Mouse (Mus musculus): ENCODE results near the gene Tfip11. TPM values are rescaled to one million over a fixed set of nuclear protein-coding genes. Genes with fewer than 3 reads are reported as not detected.

Gene Tfip11
- total RNA-seq, 2 experiments from 2014 or later = 12.0 to 13.2 TPM

DNA sequence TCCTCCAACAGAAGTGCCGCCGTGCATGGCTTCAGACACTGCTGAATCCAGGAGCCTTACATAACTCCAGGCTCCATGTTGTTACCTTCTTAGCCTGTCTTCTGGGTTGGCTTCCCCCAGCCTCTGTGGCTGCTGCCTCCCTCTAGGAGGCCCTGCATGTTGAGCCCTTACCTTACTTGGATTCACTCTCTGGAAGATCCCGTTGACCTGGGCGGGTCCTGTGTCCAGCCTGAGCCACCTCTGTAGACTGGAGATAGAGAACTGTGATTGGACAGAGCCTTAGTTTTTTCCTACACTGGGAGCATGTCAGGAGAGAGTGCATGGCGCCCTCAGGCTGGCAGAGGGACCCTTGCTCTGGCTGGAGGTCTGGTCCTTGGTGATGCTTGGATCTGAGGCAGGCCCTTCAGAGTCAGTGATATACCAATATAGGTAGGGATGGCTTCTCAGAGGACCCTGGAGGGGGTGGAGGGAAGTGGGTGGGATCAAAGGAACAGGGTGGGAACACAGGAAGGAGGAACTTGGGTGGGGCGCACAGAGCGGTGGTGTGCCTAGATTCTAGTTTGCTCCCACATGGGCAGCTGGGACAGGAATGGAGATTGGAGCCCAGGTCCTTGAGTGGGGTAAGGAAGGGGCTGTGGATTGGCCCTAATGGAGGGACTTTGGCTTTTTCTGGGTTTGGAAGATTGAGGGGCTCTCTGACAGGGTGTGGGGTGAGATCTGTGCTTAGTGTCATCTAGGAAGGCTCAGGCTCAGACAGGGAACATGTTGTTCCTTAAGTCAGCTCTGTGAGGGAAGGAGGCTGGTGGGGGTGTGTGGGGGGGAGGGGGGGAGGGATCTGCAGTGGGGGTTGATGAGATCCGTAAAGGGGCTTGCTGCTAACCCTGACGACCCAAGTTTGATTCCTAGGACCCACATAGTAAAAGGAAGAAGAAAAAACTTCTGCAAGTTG is 37.7 kb upstream of the Tfip11 start:
- intact Hi-C loops (cut with DNase I; ENCODE audit: low total_unique reads) = no loop called here
- DNase-seq = no peak

DNA sequence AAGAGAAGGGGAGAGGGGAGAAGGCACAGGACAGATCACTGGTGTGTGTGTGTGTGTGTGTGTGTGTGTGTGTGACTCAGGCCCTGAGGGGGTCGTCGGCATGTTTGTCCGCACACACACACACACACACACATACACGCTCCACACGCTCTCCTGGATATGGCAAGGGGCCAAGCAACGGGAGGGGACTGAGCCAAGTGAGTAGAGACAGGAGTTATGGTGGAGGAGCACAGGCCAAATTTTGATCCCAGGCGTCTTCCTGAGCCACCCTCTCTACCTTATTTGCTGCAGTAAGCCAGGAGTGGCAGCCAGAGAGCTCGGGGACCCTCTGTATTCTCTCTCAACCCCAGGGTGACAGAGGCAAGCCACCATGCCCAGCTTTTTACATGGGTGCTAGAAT is 36.9 kb upstream of the Tfip11 start:
- intact Hi-C loops (cut with DNase I; ENCODE audit: low total_unique reads) = no loop called here
- no peak for DNase-seq

DNA sequence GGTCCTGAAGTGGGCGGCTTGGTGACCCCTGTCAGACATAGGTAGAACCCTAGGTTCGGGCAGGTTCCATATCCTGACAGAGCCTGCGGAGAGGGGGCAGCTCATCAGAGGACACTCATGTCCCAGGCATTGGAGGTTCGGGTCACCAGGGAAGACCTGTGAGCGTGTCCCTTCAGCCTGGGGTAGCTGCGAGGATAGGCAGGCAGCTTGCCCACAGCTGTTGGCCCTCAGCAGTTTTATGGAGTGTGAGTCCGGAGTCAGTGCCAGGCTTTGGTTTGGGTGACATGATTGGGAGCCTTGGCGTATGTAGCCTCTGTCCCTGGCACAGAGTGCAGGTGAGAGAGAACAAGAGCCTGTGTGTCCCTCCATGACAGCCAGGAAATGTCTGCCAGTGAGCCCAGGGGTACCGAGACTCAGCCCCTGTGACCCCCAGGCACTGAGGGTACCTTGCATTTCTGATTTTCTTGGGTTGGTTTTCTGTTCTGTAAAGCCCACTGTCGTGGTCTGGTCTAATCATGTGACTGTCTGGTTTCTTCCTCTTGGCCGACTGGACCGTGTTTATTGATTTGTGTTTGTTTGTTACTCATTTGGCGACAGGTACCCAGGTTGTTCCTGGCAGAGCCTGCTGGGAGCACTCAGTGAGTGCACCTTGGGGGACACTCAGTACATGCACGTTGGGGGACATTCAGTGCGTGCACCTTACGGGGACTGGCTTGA is 36.2 kb upstream of the Tfip11 start:
- peak; percentile 78 for DNase-seq
- intact Hi-C loops (cut with DNase I; ENCODE audit: low total_unique reads) = no loop called here

DNA sequence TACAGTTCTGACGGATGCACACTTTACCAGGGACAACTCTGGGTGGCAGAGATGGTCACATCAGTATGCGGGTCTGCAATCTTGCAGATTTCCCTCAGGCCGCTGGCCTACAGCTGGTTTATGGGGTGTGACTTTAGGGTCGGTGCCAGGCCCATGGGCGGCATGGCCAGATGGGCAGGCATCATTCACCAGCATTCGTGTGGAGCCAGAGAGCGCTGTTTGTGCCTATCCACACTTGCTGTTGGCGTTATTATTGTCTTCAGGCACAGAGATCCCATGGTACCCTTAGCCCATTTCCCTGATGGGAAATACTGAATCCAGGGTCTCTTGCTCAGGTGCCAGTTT is 35.6 kb upstream of the Tfip11 start:
- intact Hi-C loops (cut with DNase I; ENCODE audit: low total_unique reads) = no loop called here
- peak; percentile 61 for DNase-seq

DNA sequence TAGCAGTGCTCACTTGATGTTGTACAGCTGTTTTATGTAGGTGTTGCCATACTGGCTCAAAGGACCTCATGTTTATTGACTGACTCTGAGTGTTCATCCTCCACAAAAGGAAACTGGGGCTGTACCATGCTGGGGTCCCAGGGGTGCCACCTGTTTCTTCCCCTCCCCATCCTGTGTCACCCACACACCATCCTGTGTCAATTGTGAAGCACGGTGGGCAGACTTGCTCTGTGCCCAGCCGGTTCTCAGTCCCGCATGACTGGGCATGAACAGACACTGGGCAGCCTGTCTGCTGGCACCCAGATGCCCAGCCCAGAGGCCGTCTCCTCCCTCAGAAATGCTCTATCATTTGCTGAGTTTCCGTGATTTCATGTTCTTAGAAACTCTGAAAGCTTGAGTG is 34.3 kb upstream of the Tfip11 start:
- DNase-seq = no peak

DNA sequence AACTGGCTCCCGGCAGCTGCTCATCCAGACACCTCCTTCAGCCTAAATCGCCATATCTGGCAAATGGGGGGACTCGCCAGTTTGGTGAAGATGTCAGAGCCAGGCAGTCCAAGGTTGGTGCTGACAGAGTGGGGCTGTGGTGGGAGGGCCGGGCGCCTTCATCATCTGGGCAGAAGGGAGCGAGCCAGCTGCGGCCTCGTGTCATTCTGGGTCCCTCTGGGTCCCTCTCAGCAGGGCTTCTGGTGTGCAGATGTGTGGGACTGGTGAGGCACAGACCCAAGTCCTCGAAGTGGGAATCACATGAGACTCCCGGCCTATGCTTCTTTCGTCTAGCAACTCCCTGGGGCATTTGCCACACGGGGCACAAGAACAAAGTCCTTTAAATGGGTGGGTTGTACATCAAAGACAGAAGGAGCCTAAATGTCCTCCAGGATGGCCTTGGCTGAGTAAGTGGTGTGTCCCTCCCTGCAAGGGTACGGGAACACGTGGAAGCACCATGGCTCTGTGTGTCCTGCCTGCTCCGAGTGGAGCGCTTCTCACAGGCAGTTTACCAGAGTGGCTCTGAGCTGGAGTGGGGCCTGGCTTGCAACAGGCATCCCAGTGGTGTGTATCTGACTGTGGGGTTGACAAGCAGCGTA is 33.7 kb upstream of the Tfip11 start:
- intact Hi-C loops (cut with DNase I; ENCODE audit: low total_unique reads) = no loop called here
- DNase-seq = no peak

More for the DNA sequence above, 34.3 kb upstream of the Tfip11 start:
- intact Hi-C loops (cut with DNase I; ENCODE audit: low total_unique reads) = no loop called here

DNA sequence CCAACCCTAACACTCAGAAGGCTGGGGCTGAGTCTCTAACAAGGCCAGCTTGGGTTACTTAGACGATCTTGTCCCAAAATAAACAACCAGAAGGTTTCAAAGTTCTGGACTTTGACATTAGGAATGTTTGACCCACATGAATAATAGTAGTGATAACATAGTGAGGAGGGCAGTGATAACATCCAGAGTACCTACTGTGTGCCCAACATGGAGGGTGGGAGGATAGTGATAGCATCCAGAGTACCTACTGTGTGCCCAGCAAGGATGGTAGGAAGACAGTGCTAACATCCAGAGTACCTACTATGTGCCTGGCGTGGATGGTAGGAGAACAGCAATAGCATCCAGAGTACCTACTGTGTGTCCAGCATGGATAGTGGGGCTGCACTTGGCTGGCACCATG is 32.4 kb upstream of the Tfip11 start:
- DNase-seq = no peak
- intact Hi-C loops (cut with DNase I; ENCODE audit: low total_unique reads) = no loop called here

DNA sequence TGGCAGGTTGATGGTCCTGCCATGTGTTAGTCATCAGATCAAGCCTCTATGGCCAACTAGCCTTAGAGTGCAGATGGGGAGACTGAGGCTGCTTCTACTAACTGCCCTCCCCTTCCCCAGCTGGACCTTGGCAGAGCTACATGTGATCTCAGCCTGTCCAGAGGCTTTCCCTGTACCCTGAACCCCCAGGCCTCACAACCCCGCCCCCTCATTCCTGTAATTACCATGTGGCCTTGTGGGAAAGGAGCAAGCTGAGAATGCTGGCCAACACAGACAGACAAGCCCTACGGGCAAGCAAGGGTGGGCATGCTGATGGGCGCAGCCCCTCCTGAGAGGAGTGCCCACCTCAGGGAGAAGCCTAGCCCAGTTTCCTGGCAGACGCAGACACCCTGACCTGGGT is 31.5 kb upstream of the Tfip11 start:
- DNase-seq = no peak
- intact Hi-C loops (cut with DNase I; ENCODE audit: low total_unique reads) = no loop called here

DNA sequence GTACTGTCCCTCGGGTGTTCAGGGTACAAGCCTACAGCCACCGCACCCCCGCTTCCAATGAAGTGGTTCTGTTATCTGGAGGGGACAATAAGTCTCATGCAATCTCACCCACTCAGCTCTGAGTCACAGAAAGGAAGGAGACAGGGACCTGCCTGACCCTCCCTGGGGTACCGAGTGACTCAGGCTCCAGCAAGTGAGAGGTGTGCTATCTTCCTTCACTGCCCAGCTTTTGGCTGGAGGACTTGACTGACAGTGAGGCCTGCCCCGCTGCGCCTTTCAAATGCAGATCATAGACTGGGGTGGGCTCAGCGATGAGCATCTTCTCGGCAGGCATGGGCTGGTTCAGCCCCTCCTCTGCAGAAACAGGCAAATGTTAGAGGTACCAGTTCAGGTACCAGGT is 31.0 kb upstream of the Tfip11 start:
- intact Hi-C loops (cut with DNase I; ENCODE audit: low total_unique reads) = no loop called here
- no peak for DNase-seq

DNA sequence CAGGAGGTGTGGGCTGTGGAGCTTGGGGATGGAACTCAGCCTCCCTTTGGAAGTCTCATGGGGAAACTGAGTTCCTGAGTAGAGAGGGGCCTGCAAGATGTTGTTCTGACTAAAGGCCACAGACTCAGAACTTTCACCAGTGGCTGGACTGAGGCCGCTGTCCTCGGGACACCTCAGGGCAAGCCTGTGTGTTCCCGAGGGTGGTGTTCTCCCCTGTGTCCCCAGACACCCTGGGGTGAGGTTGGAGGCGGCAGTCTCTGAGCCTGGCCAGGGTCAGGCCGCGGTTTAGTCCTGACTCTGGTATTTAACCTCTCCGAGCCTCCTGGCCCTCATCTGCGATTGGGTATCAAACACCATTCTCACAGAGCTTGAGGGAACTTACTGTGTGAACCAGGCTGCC is 30.6 kb upstream of the Tfip11 start:
- intact Hi-C loops (cut with DNase I; ENCODE audit: low total_unique reads) = no loop called here
- DNase-seq = no peak

DNA sequence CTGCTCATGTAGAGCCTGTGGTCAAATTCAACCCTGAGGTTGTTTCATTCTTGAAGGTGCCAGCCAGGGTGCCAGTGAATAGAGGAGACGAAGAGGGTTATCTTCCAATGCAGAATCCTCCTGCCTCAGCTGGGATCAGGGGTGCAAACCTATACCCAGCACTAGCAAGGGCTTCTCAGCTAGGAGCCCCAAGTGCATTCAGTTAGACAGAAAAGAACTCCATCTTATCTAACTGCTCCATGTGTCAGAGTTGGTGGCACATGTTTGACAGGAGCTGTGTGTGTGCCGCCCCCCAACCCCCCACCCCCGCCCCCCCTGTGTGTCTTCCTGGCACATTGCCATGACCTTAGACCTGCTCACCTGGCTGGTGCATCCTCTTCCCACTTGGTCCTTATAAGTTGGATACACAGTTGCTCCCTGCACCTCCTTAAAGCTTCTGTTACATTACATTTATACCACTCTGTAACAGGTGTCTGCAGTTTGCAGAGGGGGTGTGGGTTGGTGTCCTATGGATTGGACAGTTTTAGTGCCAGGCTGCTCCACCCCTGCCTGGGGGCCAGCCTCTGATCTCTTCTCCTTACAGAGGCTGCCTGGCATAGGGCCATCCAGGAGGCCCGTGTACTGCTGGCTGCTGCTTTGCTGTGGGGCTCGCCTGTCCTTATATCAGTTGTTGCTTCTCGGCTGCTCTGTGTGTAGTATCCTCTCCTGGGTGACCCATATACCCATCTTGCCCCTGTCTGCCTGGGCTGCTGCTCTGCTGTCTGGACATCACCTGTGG is 29.6 kb upstream of the Tfip11 start:
- intact Hi-C loops (cut with DNase I; ENCODE audit: low total_unique reads) = no loop called here
- no peak for DNase-seq

DNA sequence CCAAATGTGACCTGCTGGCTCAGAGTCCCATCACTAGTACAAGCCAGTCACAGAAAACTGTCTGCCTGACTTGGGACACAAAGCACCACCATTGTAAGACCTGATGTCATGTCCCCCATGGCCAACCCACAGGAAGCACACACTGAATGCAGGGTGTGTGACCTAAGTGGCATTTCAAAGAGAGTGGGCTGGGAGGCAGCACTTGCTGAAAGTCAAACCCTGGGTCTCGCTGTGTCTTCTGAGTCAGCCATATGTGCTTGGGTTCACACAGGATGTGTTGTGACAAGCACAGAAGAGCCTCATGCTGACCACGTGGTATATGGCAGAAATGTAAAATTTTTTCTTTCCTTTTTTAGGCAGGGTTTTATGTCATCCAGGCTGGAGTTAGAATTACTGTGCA is 28.9 kb upstream of the Tfip11 start:
- no peak for DNase-seq
- intact Hi-C loops (cut with DNase I; ENCODE audit: low total_unique reads) = no loop called here

DNA sequence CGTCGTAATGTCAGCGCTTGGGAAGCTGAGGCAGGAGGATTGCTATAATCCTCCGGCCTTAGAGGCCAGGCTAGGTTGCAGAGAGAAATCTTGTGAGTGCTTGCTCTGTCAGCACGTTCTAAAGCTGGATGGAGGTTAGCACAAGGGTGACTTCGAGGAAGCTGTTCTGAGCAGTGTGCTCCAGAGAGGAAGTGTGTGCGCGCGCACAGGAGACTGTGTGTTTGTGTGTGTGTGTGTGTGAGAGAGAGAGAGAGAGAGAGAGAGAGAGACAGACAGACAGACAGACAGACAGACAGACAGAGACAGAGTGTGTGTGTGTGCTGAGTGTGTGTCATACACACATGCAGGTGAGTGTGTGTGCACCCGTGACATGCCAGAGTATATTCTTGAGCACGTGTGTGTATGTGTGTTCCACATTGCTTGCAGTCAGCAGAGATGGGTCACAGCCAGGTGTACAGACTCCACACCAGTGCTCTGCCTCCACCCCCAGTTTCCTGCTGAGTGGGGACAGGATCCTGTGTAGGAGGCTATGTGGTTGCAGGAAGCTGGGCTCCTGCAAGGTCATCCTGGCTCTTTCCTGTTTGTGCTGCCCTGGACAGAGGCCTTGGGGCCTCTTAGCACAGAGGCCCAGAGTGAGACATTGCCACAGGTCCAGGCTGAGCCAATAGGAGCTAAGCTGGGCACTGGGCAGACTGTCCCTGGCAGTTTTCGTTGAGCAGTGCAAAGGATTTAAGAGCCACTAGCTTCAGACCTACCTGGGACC is 27.8 kb upstream of the Tfip11 start:
- DNase-seq = no peak

DNA sequence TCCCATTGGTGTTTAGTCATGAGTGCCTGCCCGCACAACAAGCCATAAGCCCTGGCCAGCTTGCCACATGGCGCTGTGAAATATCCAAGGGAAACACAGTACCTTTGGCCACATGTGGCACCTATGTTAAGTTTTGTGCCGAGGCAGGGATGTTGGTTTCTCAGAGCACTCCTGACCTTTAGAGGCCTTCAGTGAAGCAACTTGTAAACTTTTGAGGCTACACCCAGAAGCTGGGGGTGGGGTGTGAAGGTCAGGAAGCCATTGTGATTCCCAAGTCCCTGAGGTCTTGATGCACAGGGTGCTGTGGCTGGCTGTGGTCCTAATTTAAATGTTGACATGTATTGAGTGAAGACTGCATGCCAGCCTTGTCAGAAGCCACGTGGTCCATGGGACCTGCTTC is 26.8 kb upstream of the Tfip11 start:
- intact Hi-C loops (cut with DNase I; ENCODE audit: low total_unique reads) = no loop called here
- DNase-seq = no peak

More for the DNA sequence above, 27.8 kb upstream of the Tfip11 start:
- intact Hi-C loops (cut with DNase I; ENCODE audit: low total_unique reads) = no loop called here

DNA sequence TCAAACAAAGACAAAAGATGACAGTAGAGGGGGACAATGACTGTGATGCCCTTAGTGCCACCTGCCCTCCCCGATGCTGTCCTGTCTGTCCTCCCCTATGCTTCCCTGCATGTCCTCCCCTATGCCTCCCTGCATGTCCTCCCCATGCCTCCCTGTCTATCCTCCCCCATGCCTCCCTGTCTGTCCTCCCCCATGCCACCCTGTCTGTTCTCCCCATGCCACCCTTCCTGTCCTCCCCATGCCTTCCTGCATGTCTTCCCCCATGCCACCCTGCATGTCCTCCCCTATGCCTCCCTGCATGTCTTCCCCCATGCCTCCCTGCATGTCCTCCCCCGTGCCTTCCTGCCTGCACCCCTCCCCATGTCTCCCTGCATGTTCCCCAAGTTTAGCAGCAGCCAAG is 26.0 kb upstream of the Tfip11 start:
- no peak for DNase-seq
- intact Hi-C loops (cut with DNase I; ENCODE audit: low total_unique reads) = no loop called here

DNA sequence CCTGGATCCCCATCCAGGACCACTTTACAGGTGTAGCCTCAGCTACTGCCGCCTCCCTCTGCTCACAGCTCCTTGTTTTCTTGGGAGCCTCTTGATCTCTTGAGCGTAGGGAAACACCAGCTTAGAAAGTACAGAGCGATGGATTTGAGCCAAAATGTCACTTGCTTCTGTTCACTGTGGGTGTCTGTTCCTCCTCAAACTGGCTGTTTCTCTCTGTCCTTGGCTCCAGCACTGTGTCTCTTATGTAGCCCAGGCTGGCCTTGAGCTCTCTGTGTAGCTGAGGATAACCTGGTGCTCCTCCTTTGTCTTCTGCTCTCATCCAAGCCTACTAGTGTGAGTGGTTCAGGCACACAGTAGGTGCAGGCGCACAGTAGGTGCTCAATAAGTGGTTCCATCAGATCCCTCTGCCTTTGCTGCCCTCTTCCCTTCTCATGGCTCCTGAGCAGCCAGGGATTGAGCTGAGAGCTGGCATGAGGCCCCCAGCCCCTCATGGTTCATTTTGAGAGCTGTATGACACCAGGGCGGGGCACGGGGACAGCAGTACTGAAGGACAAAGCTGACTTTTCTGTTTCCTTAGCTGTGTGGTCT is 25.3 kb upstream of the Tfip11 start:
- no peak for DNase-seq
- intact Hi-C loops (cut with DNase I; ENCODE audit: low total_unique reads) = no loop called here

DNA sequence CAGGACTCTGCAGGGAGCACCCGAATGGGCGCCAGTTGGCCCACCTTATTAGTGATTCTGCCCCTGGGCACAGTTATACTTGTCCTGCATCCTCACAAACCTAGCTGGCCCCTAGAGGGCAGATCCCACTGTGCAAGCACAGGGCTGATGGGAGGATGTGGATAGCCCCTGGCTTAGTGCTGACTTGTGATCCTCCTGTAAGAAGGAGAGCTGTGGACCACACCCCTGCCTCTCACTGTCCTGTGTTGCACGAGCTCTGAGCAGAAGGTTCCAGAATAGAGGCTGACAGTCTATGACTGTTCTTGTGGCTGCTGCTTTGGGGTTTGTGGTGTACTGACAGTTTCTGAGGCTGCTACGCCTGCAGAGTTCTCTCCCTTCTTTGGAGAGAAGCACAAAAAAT is 24.5 kb upstream of the Tfip11 start:
- intact Hi-C loops (cut with DNase I; ENCODE audit: low total_unique reads) = no loop called here
- DNase-seq = no peak

DNA sequence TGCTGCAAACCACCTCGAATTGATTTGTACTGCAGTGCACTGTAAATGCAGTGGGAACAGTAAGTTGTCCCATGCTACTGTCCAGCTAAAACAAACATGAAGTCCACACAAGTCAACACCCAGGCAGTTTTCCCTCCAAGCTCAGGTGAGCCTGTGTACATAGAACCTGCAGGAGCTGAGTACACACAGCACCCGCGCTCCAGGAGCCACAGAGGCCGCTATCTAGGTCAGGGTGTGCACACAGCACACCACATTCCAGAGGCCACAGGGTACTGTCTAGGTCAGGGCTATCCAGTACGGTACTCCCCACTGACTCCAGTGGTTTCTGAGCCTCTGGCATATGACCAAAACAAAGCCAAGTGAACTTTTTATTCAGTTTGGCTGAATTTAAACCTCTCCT is 23.8 kb upstream of the Tfip11 start:
- DNase-seq = no peak
- intact Hi-C loops (cut with DNase I; ENCODE audit: low total_unique reads) = no loop called here

DNA sequence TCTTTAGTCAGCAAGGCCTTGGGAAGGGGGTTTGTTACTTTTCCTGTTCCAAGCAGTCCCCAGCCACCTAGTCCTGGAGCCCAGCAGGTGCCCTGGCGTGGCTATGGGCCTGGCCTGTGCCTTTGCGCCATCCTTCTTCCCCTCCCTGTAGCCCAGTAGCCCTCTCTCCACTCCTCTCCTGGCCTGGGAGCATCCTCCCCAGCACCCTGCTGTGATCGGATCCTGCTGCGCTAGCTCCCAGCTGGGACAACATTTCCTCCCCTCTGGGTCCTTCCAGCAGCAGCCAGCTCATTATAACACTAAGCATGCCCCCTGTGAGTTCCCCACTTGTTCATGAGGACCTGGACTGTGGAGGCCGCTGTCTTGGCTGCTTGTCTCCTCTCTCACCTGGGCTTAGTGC is 20.3 kb upstream of the Tfip11 start:
- no peak for DNase-seq
- intact Hi-C loops (cut with DNase I; ENCODE audit: low total_unique reads) = no loop called here

Measured in gastrocnemius, postnatal 14 days (tissue).